Comparison of ENCODE assay signal across 19 mouse cellular contexts in the genomic region with DNA sequence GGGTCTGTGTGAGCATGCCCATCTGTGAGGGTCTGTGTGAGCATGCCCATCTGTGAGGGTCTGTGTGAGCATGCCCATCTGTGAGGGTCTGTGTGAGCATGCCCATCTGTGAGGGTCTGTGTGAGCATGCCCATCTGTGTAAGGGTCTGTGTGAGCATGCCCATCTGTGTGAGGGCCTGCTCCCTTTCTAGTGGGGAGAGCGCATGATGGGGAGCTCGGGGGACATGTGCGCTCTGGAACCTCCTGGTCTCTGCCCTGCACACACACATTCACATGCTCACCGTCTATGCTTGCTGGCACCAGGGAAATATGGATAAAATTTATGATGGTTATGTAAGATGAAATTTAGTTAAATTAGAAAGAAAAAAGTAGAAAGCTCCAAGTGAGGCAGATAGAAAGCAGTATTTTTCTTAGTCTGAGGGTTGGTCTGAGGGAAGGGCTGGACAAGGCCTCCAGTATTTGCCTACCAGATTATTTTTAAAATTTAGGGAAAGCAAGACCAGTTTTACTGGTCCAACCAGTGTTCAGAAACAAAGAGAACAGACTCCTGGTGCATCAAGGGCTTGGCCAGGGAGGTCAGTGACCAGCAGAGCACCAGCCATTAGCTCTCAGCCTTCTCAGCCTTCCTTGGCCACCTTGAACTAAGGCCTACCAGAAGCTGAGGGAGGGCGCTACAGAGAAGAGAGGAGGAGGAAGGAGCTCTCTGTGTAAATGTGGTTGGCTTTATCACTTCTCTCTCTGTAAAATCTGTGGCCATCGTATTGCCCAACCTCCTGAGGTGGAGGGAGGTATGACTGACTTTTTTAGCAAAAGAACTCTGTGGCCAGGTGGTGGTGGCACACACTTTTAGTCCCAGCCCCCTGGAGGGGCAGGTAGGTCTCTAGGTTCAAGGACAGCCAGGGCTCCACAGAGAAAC. TPM values are rescaled to one million over a fixed set of nuclear protein-coding genes. Genes with fewer than 3 reads are reported as not detected.
A peak's percentile ranks its signal among the peaks of the same experiment; 100 is the strongest.
DNase-seq lines count a peak whose midpoint lies in the region; ATAC-seq lines count a peak whose summit lies in the region.
"Had no signal": no experiment of that assay in that cellular context is flagged by ENCODE, and none has a peak within 500 bp of the region (broad histone marks: within the 10 kb centered on the region; RNA-seq: fewer than 3 reads in every experiment).

No protein-coding gene starts in this region.

- H3K27me3 ChIP-seq in forebrain, embryonic 13.5 days, result no peaks in the 10 kb centered on the region
- H3K27me3 ChIP-seq in forebrain, embryonic 12.5 days, result no peaks in the 10 kb centered on the region
- no peaks in the 10 kb centered on the region for H3K27me3 ChIP-seq in lung, embryonic 15.5 days
- no peaks in the 10 kb centered on the region for H3K27me3 ChIP-seq in stomach, embryonic 15.5 days (replicated peaks)
- H3K27me3 ChIP-seq in hindbrain, embryonic 10.5 days (ENCODE audit: insufficient read depth, poor library complexity, severe bottlenecking), result no peaks in the 10 kb centered on the region
- H3K27me3 ChIP-seq: midbrain, embryonic 15.5 days had no signal

- no peaks in the 10 kb centered on the region for H3K9me3 ChIP-seq in forebrain, embryonic 13.5 days (replicated peaks)
- no peaks in the 10 kb centered on the region for H3K9me3 ChIP-seq in forebrain, embryonic 12.5 days
- no peaks in the 10 kb centered on the region for H3K9me3 ChIP-seq in lung, embryonic 15.5 days
- no peaks in the 10 kb centered on the region for H3K9me3 ChIP-seq in stomach, embryonic 15.5 days
- no peaks in the 10 kb centered on the region for H3K9me3 ChIP-seq in hindbrain, embryonic 10.5 days
- H3K9me3 ChIP-seq: heart, embryonic 10.5 days; midbrain, embryonic 15.5 days had no signal

- H3K4me1 ChIP-seq in forebrain, embryonic 13.5 days, result peaks cover 3% of the 10 kb centered on the region; the same call in 1 of the 2 replicates
- H3K4me1 ChIP-seq in forebrain, embryonic 12.5 days, result 0 out of 2 replicates have a peak, but pooled peaks cover 8% of the 10 kb centered on the region
- peaks cover 16% of the 10 kb centered on the region for H3K4me1 ChIP-seq in lung, embryonic 15.5 days
- H3K4me1 ChIP-seq in stomach, embryonic 15.5 days, result 0 out of 2 replicates have a peak, but pooled peaks cover 8% of the 10 kb centered on the region
- 0 out of 2 replicates have a peak, but pooled peaks cover 11% of the 10 kb centered on the region for H3K4me1 ChIP-seq in hindbrain, embryonic 10.5 days (replicated peaks)

- H3K27ac ChIP-seq in forebrain, embryonic 13.5 days, result peak overlapping the region; percentile 31; the same call in 1 of the 2 replicates
- no peak overlapping the region for H3K27ac ChIP-seq in forebrain, embryonic 12.5 days
- peak overlapping the region; percentile 57 for H3K27ac ChIP-seq in lung, embryonic 15.5 days
- 0 out of 2 replicates have a peak overlapping the region, but pooled peaks have one; percentile 40 for H3K27ac ChIP-seq in stomach, embryonic 15.5 days
- no peak overlapping the region for H3K27ac ChIP-seq in hindbrain, embryonic 10.5 days
- H3K27ac ChIP-seq: heart, embryonic 10.5 days; hindbrain, postnatal 0 days; midbrain, embryonic 15.5 days had no signal

- intact Hi-C loops in heart, postnatal 25 days (cut with DNase I), result no loop called here

- WGBS in forebrain, embryonic 13.5 days, result 92% methylated on average over 6 of the region's 6 CpGs
- WGBS in forebrain, embryonic 12.5 days, result 93% methylated on average over 6 of the region's 6 CpGs
- WGBS in lung, embryonic 15.5 days, result 69% methylated on average over 6 of the region's 6 CpGs
- 80% methylated on average over 6 of the region's 6 CpGs for WGBS in stomach, embryonic 15.5 days
- WGBS in hindbrain, embryonic 10.5 days, result 95% methylated on average over 6 of the region's 6 CpGs

- ATAC-seq in forebrain, embryonic 13.5 days, result no peak
- no peak for ATAC-seq in forebrain, embryonic 12.5 days (ENCODE audit: low FRiP score)
- ATAC-seq in lung, embryonic 15.5 days (ENCODE audit: borderline replicate concordance, extremely low read depth, low FRiP score, low TSS enrichment), result peak; percentile 35; the same call in 1 of the 2 replicates
- ATAC-seq in hematopoietic stem cell, adult 5-6 weeks (replicated peaks in 1 of 2; ENCODE audit: insufficient read depth in 1 of 2, low FRiP score in 2 of 2, low TSS enrichment in 1 of 2, low read depth in 1 of 2, poor library complexity in 2 of 2, severe bottlenecking in 2 of 2), result peak; percentile 10 to 41; a peak in 2 of 4 replicates
- ATAC-seq in stomach, embryonic 15.5 days (ENCODE audit: insufficient read depth, low FRiP score, low read depth), result peak; percentile 68; the same call in 1 of the 2 replicates
- ATAC-seq: hindbrain, postnatal 0 days; midbrain, embryonic 15.5 days had no signal

- no peak overlapping the region for H3K9ac ChIP-seq in forebrain, embryonic 13.5 days
- H3K9ac ChIP-seq in forebrain, embryonic 12.5 days, result no peak overlapping the region
- no peak overlapping the region for H3K9ac ChIP-seq in lung, embryonic 15.5 days
- H3K9ac ChIP-seq in stomach, embryonic 15.5 days, result no peak overlapping the region
- H3K9ac ChIP-seq: midbrain, embryonic 15.5 days had no signal

- H3K36me3 ChIP-seq in forebrain, embryonic 13.5 days (ENCODE audit: poor library complexity, severe bottlenecking), result peaks cover 35% of the 10 kb centered on the region
- peaks cover 14% of the 10 kb centered on the region for H3K36me3 ChIP-seq in forebrain, embryonic 12.5 days (replicated peaks)
- peaks cover 10% of the 10 kb centered on the region for H3K36me3 ChIP-seq in lung, embryonic 15.5 days
- peaks cover 10% of the 10 kb centered on the region for H3K36me3 ChIP-seq in stomach, embryonic 15.5 days
- peaks cover 48% of the 10 kb centered on the region for H3K36me3 ChIP-seq in hindbrain, embryonic 10.5 days

- no peak overlapping the region for H3K4me2 ChIP-seq in forebrain, embryonic 13.5 days
- H3K4me2 ChIP-seq in forebrain, embryonic 12.5 days, result no peak overlapping the region
- no peak overlapping the region for H3K4me2 ChIP-seq in lung, embryonic 15.5 days
- H3K4me2 ChIP-seq in stomach, embryonic 15.5 days, result no peak overlapping the region
- H3K4me2 ChIP-seq: midbrain, embryonic 15.5 days had no signal

- no peak for DNase-seq in lung, postnatal 14 days
- DNase-seq in hindbrain, embryonic 10.5 days (ENCODE audit: low spot score), result no peak
- no peak for DNase-seq in heart, postnatal 25 days (ENCODE audit: low spot score)
- DNase-seq: adrenal gland, postnatal 10 days; cerebellum, adult 11-12 months; cerebellum, postnatal 36 days; gastrocnemius, postnatal 10 days; heart, postnatal 10 days; kidney, adult 8-10 months had no signal

- H3K4me3 ChIP-seq in forebrain, embryonic 13.5 days, result no peak overlapping the region
- H3K4me3 ChIP-seq in forebrain, embryonic 12.5 days (replicated peaks), result no peak overlapping the region
- H3K4me3 ChIP-seq in lung, embryonic 15.5 days, result no peak overlapping the region
- H3K4me3 ChIP-seq in stomach, embryonic 15.5 days (replicated peaks), result no peak overlapping the region
- H3K4me3 ChIP-seq in hindbrain, embryonic 10.5 days, result no peak overlapping the region
- H3K4me3 ChIP-seq: erythroblast, embryonic 14.5 days; heart, embryonic 10.5 days; midbrain, embryonic 15.5 days had no signal

RNA-seq across cellular contexts. Expression of a gene that starts 15.1 kb away (rescaled TPM):
- polyA plus RNA-seq in forebrain, embryonic 13.5 days (2015; fragmentation: Nextera tagmentation; extraction: Ambion mirVana), result 0.23 and 0.31 TPM in 2 replicates
- 0.24 and 0.50 TPM in 2 replicates for polyA plus RNA-seq in forebrain, embryonic 12.5 days (2016; fragmentation: Nextera tagmentation; extraction: Ambion mirVana)
- polyA plus RNA-seq in lung, embryonic 15.5 days (2015; fragmentation: Nextera tagmentation; extraction: Ambion mirVana), result 0.54 and 0.63 TPM in 2 replicates
- 3.3 and 4.1 TPM in 2 replicates for total RNA-seq in hematopoietic stem cell, adult 5-6 weeks (2017)
- polyA plus RNA-seq in stomach, embryonic 15.5 days (2015; fragmentation: Nextera tagmentation; extraction: Ambion mirVana), result 1.2 and 1.7 TPM in 2 replicates
- 0.24 and 0.26 TPM in 2 replicates for polyA plus RNA-seq in hindbrain, embryonic 10.5 days (2016; fragmentation: Nextera tagmentation; extraction: Ambion mirVana)
- 10 to 100 TPM; 25.1 to 28.1 TPM for total RNA-seq in heart, postnatal 25 days (2021)
- polyA plus RNA-seq: embryonic facial prominence, embryonic 11.5 days; erythroblast, embryonic 14.5 days had no signal

RNA-seq across cellular contexts. Expression of a gene that starts 28.2 kb away (rescaled TPM):
- 27.3 and 28.8 TPM in 2 replicates for polyA plus RNA-seq in forebrain, embryonic 13.5 days (2015; fragmentation: Nextera tagmentation; extraction: Ambion mirVana)
- polyA plus RNA-seq in forebrain, embryonic 12.5 days (2016; fragmentation: Nextera tagmentation; extraction: Ambion mirVana), result 22.8 and 28.4 TPM in 2 replicates
- polyA plus RNA-seq in lung, embryonic 15.5 days (2015; fragmentation: Nextera tagmentation; extraction: Ambion mirVana), result 18.9 and 20.0 TPM in 2 replicates
- 21.8 and 22.6 TPM in 2 replicates for total RNA-seq in hematopoietic stem cell, adult 5-6 weeks (2017)
- polyA plus RNA-seq in stomach, embryonic 15.5 days (2015; fragmentation: Nextera tagmentation; extraction: Ambion mirVana), result 17.7 and 19.8 TPM in 2 replicates
- 20.2 and 23.8 TPM in 2 replicates for polyA plus RNA-seq in hindbrain, embryonic 10.5 days (2016; fragmentation: Nextera tagmentation; extraction: Ambion mirVana)
- total RNA-seq in heart, postnatal 25 days (2021), result 1 to 10 TPM; 7.4 to 7.5 TPM

Comparison
In these comparisons a context has a peak if more than half of its experiments do, and no peak if none do; other contexts are left out.
1. H3K27ac ChIP-seq: peak in forebrain, embryonic 13.5 days (single experiment), lung, embryonic 15.5 days (single experiment) and stomach, embryonic 15.5 days (single experiment); none in forebrain, embryonic 12.5 days (single experiment) and hindbrain, embryonic 10.5 days (single experiment).
2. ATAC-seq: peak in lung, embryonic 15.5 days (single experiment), hematopoietic stem cell, adult 5-6 weeks (2 of 2) and stomach, embryonic 15.5 days (single experiment); none in forebrain, embryonic 13.5 days (single experiment) and forebrain, embryonic 12.5 days (single experiment).